Mouse (Mus musculus): ENCODE results near the gene Cd6. TPM values are rescaled to one million over a fixed set of nuclear protein-coding genes. Genes with fewer than 3 reads are reported as not detected.

The Cd6 gene
- total and polyA plus RNA-seq, 3 experiments: not detected

GRCm38 (mm10) chr19:10786753-10787152, 43.1 kb downstream of the Cd6 start:
- H3K9me3 ChIP-seq (replicated peaks; ENCODE audit: insufficient read depth, low read length): no peaks in the 10 kb centered on the region
- no peak for DNase-seq (ENCODE audit: low read depth, low spot score)
- H3K27me3 ChIP-seq (ENCODE audit: control insufficient read depth in 1 of 2, insufficient read depth in 2 of 2, low read length in 2 of 2): peaks cover 3 to 10% of the 10 kb centered on the region in 2 experiments; a peak in 3 of 4 replicates
- no peaks in the 10 kb centered on the region for H3K36me3 ChIP-seq (ENCODE audit: control insufficient read depth in 1 of 2, insufficient read depth in 2 of 2, low read length in 2 of 2)
- no peaks in the 10 kb centered on the region for H3K4me1 ChIP-seq (ENCODE audit: control insufficient read depth in 1 of 2, insufficient read depth in 2 of 2, low read length in 2 of 2)
- H3K79me2 ChIP-seq (ENCODE audit: control insufficient read depth, insufficient read depth, low read length, poor library complexity): no peaks in the 10 kb centered on the region
- H3K9ac ChIP-seq (ENCODE audit: control insufficient read depth, low read depth, low read length, poor library complexity, severe bottlenecking): no peak overlapping the region
- no peak overlapping the region for H3K4me3 ChIP-seq (ENCODE audit: control insufficient read depth in 1 of 2, insufficient read depth in 1 of 2, low read depth in 2 of 2, low read length in 2 of 2)
- H3K27ac ChIP-seq (ENCODE audit: control insufficient read depth, low read depth, low read length): no peak overlapping the region
- no peak for TF ChIP-seq POLR2AphosphoS5 (IDR thresholded peaks at IDR 0.05; ENCODE audit: borderline replicate concordance, low read depth, low read length)
- TF ChIP-seq TCF12 (IDR thresholded peaks at IDR 0.05; ENCODE audit: low read depth, low read length): no peak
- no peak for TF ChIP-seq NELFE (IDR thresholded peaks at IDR 0.05; ENCODE audit: low read depth, low read length)
- no peak for TF ChIP-seq ZKSCAN1 (IDR thresholded peaks at IDR 0.05; ENCODE audit: low read depth, low read length)
- TF ChIP-seq MYC (IDR thresholded peaks at IDR 0.05; ENCODE audit: low read depth, low read length): no peak
- TF ChIP-seq ZNF384 (IDR thresholded peaks at IDR 0.05; ENCODE audit: low read depth, low read length): no peak
- no peak for TF ChIP-seq CHD1 (IDR thresholded peaks at IDR 0.05; ENCODE audit: low read depth, low read length)
- TF ChIP-seq KAT2A (conservative IDR thresholded peaks at IDR 0.05; ENCODE audit: low read depth, low read length): no peak
- no peak for TF ChIP-seq UBTF (IDR thresholded peaks at IDR 0.05; ENCODE audit: borderline replicate concordance, insufficient read depth, low read depth, low read length)

GRCm38 (mm10) chr19:10784796-10785459, 44.9 kb downstream of the Cd6 start:
- Histone ChIP-seq H3K9ac (ENCODE audit: control insufficient read depth, low read depth, low read length, poor library complexity, severe bottlenecking) (no peak overlapping the region), H3K27me3 (ENCODE audit: control insufficient read depth in 1 of 2, insufficient read depth in 2 of 2, low read length in 2 of 2) (peaks cover 3 to 15% of the 10 kb centered on the region in 2 experiments; a peak in 3 of 4 replicates), H3K9me3 (replicated peaks; ENCODE audit: insufficient read depth, low read length) (no peaks in the 10 kb centered on the region), H3K4me1 (ENCODE audit: control insufficient read depth in 1 of 2, insufficient read depth in 2 of 2, low read length in 2 of 2) (no peaks in the 10 kb centered on the region), H3K4me3 (ENCODE audit: control insufficient read depth in 1 of 2, insufficient read depth in 1 of 2, low read depth in 2 of 2, low read length in 2 of 2) (no peak overlapping the region), H3K27ac (ENCODE audit: control insufficient read depth, low read depth, low read length) (no peak overlapping the region), H3K79me2 (ENCODE audit: control insufficient read depth, insufficient read depth, low read length, poor library complexity) (no peaks in the 10 kb centered on the region), H3K36me3 (ENCODE audit: control insufficient read depth in 1 of 2, insufficient read depth in 2 of 2, low read length in 2 of 2) (no peaks in the 10 kb centered on the region)
- DNase-seq (ENCODE audit: low read depth, low spot score): no peak
- no peak for TF ChIP-seq RAD21 (IDR thresholded peaks at IDR 0.05; ENCODE audit: low read depth, low read length)
- no peak for TF ChIP-seq POLR2AphosphoS5 (IDR thresholded peaks at IDR 0.05; ENCODE audit: borderline replicate concordance, low read depth, low read length)
- no peak for TF ChIP-seq ELF1 (IDR thresholded peaks at IDR 0.05; ENCODE audit: low read depth, low read length)
- TF ChIP-seq RCOR1 (IDR thresholded peaks at IDR 0.05; ENCODE audit: low read depth, low read length): no peak
- no peak for TF ChIP-seq MAX (IDR thresholded peaks at IDR 0.05; ENCODE audit: low read length)
- TF ChIP-seq USF1 (IDR thresholded peaks at IDR 0.05; ENCODE audit: low read depth, low read length): no peak
- TF ChIP-seq NELFE (IDR thresholded peaks at IDR 0.05; ENCODE audit: low read depth, low read length): no peak
